28 mouse cellular contexts compared by ENCODE assay signal in genomic region chr2:91903171-91903925, GRCm38 (mm10). TPM values are rescaled to one million over a fixed set of nuclear protein-coding genes. Genes with fewer than 3 reads are reported as not detected.
A peak's percentile ranks its signal among the peaks of the same experiment; 100 is the strongest.
DNase-seq lines count a peak whose midpoint lies in the region; ATAC-seq and TF ChIP-seq lines count a peak whose summit lies in the region.
"Had no signal": no experiment of that assay in that cellular context is flagged by ENCODE, and none has a peak within 500 bp of the region (broad histone marks: within the 10 kb centered on the region; RNA-seq: fewer than 3 reads in every experiment).

No protein-coding gene starts in this region.

- peak; percentile 75 for ATAC-seq in frontal cortex, adult (ENCODE audit: low TSS enrichment)
- ATAC-seq: activated CD4-positive, CD25-positive, alpha-beta regulatory T cell, adult 4 months; forebrain, postnatal 0 days; hindbrain, postnatal 0 days; Patski had no signal

- H3K4me3 ChIP-seq in left cerebral cortex, adult 2 months, result no peak overlapping the region
- no peak overlapping the region for H3K4me3 ChIP-seq in embryonic fibroblast, embryonic 13.5 days (ENCODE audit: insufficient read depth, low read length)
- H3K4me3 ChIP-seq: embryonic facial prominence, embryonic 15.5 days; forebrain, embryonic 12.5 days; heart, embryonic 10.5 days; heart, embryonic 15.5 days; hindbrain, embryonic 13.5 days had no signal

- intact Hi-C loops in left cerebral cortex, adult 2 months (cut with DNase I), result no loop called here
- intact Hi-C loops in left cerebral cortex, postnatal 14 days (cut with DNase I), result no loop called here
- intact Hi-C loops in gastrocnemius, postnatal 36 days (cut with DNase I), result no loop called here

- TF ChIP-seq POLR2A in embryonic fibroblast, embryonic 13.5 days (IDR thresholded peaks at IDR 0.05; ENCODE audit: low read depth, low read length), result no peak

- H3K27ac ChIP-seq in left cerebral cortex, adult 2 months, result peak overlapping the region; percentile 83
- H3K27ac ChIP-seq in embryonic fibroblast, embryonic 13.5 days (ENCODE audit: insufficient read depth, low read length), result peak overlapping the region; percentile 18; the same call in 1 of the 2 replicates
- H3K27ac ChIP-seq: embryonic facial prominence, embryonic 15.5 days; heart, embryonic 10.5 days; heart, embryonic 15.5 days; hindbrain, embryonic 13.5 days; hindbrain, postnatal 0 days had no signal

- TF ChIP-seq CTCF in left cerebral cortex, adult 2 months (IDR thresholded peaks at IDR 0.05), result no peak
- TF ChIP-seq CTCF in embryonic fibroblast, embryonic 13.5 days (IDR thresholded peaks at IDR 0.05; ENCODE audit: borderline replicate concordance, insufficient read depth, low read length), result no peak

- no peak for DNase-seq in frontal cortex, postnatal 10 days (ENCODE audit: low spot score in 2 of 2)
- DNase-seq in left cerebral cortex, adult 2 months (ENCODE audit: extremely low spot score in 1 of 2, low spot score in 2 of 2), result peak in 1 of 2 experiments; percentile 40
- no peak for DNase-seq in left cerebral cortex, postnatal 14 days (ENCODE audit: low spot score in 2 of 2)
- peak; percentile 62 for DNase-seq in right cerebral cortex, adult 18-20 months
- no peak for DNase-seq in right cerebral cortex, postnatal 36 days (ENCODE audit: low spot score in 2 of 2)
- no peak for DNase-seq in gastrocnemius, postnatal 36 days
- DNase-seq: adrenal gland, postnatal 14 days; cerebellum, adult 18-20 months; cerebellum, postnatal 10 days; embryo, embryonic 11 days; forebrain, postnatal 0 days; gastrocnemius, postnatal 14 days; heart, postnatal 14 days had no signal

- no peaks in the 10 kb centered on the region for H3K4me1 ChIP-seq in embryonic fibroblast, embryonic 13.5 days (ENCODE audit: control insufficient read depth, insufficient read depth, low read length)
- H3K4me1 ChIP-seq: heart, embryonic 10.5 days; heart, embryonic 15.5 days had no signal

RNA-seq across cellular contexts. Expression of gene Chrm4, which starts 23.7 kb away (rescaled TPM):
- 10 to 100 TPM; 47.9 to 59.9 TPM for total RNA-seq in left cerebral cortex, adult 2 months (2021)
- total RNA-seq in left cerebral cortex, postnatal 14 days (2021), result 10 to 100 TPM; 37.3 to 42.0 TPM
- polyA plus RNA-seq in embryonic fibroblast, embryonic 13.5 days (2011; ENCODE audit: insufficient read length, low read depth, missing spikeins), result not detected in 2 replicates
- total RNA-seq in gastrocnemius, postnatal 36 days (2021), result not detected
- total RNA-seq: gastrocnemius, adult 18-20 months; gastrocnemius, postnatal 14 days; heart, postnatal 14 days; hematopoietic stem cell, adult 5-6 weeks had no signal
- polyA plus RNA-seq: heart, embryonic 15.5 days; intestine, embryonic 14.5 days; Patski had no signal

RNA-seq across cellular contexts. Expression of gene Mdk, which starts 28.7 kb away (rescaled TPM):
- 10 to 100 TPM; 16.5 to 21.5 TPM for total RNA-seq in left cerebral cortex, adult 2 months (2021)
- 10 to 100 TPM; 24.9 to 26.3 TPM for total RNA-seq in left cerebral cortex, postnatal 14 days (2021)
- polyA plus RNA-seq in embryonic fibroblast, embryonic 13.5 days (2011; ENCODE audit: insufficient read length, low read depth, missing spikeins), result 29.2 and 148 TPM in 2 replicates
- total RNA-seq in gastrocnemius, postnatal 36 days (2021), result 1 to 10 TPM; 1.4 to 4.3 TPM
- total RNA-seq: hematopoietic stem cell, adult 5-6 weeks had no signal

RNA-seq across cellular contexts. Expression of gene Gm9821, which starts 42.2 kb away (rescaled TPM):
- not detected for total RNA-seq in left cerebral cortex, adult 2 months (2021)
- not detected for total RNA-seq in left cerebral cortex, postnatal 14 days (2021)
- not detected in 2 replicates for polyA plus RNA-seq in embryonic fibroblast, embryonic 13.5 days (2011; ENCODE audit: insufficient read length, low read depth, missing spikeins)
- not detected for total RNA-seq in gastrocnemius, postnatal 36 days (2021)
- total RNA-seq: adrenal gland, adult 18-20 months; adrenal gland, postnatal 14 days; forebrain, postnatal 0 days; gastrocnemius, adult 18-20 months; gastrocnemius, postnatal 14 days; heart, postnatal 14 days; hindbrain, postnatal 0 days had no signal
- polyA plus RNA-seq: embryonic facial prominence, embryonic 11.5 days; forebrain, postnatal 0 days had no signal

Comparison
In these comparisons a context has a peak if more than half of its experiments do, and no peak if none do; other contexts are left out.
1. RNA of gene Chrm4, which starts 23.7 kb away (total RNA-seq): 47.9 to 59.9 TPM in left cerebral cortex, adult 2 months and 37.3 to 42.0 TPM in left cerebral cortex, postnatal 14 days; not detected in gastrocnemius, postnatal 36 days; every median in the first group is over 10 times any median in the second.